Mouse (Mus musculus) liver, adult 2 months (tissue): Measurements from ENCODE around the gene Dpy19l3.

ENCODE experiments used
- CTCF ChIP-seq: fragments of 200-500 bp; IDR thresholded peaks from 2 replicates; pipeline ENCODE4 v1.5.1; 2011; ENCODE audit warnings: low read depth, low read length, control low read depth
- POLR2A ChIP-seq: fragments of 200-500 bp; IDR thresholded peaks from 2 replicates; pipeline ENCODE4 v1.6.1; 2011; ENCODE audit warnings: low read length, control low read depth; ENCODE audit not compliant: insufficient read depth; ENCODE audit errors: extremely low read depth

GRCm38 (mm10) chr7:35782252-35782651, 28.0 kb upstream of the Dpy19l3 start:
- TF ChIP-seq CTCF (no peak), POLR2A (no peak)
